Mouse (Mus musculus): Measurements from ENCODE around the gene Rai1. TPM values are rescaled to one million over a fixed set of nuclear protein-coding genes. Genes with fewer than 3 reads are reported as not detected.
A peak's percentile ranks its signal among the peaks of the same experiment; 100 is the strongest.

The Rai1 gene
- polyA plus RNA-seq, 1 experiment from 2014 or later: 30.6 TPM

- Histone ChIP-seq H3K4me3 (ENCODE audit: low read depth, low read length) (no peak overlapping the region), H3K9ac (replicated peaks; ENCODE audit: low read depth, low read length) (no peak overlapping the region), H3K27ac (ENCODE audit: low read length) (no peak overlapping the region), H3K9me3 (ENCODE audit: control insufficient read depth, low read depth, low read length) (no peaks in the 10 kb centered on the region), H3K36me3 (ENCODE audit: control insufficient read depth, insufficient read depth, low read length) (peaks cover 10% of the 10 kb centered on the region; the same call in 1 of the 2 replicates), H3K27me3 (ENCODE audit: control insufficient read depth, insufficient read depth, low read length) (no peaks in the 10 kb centered on the region), H3K4me2 (replicated peaks; ENCODE audit: low read depth, low read length) (no peak overlapping the region), H3K4me1 (ENCODE audit: control insufficient read depth, insufficient read depth, low read length) (peaks cover 30% of the 10 kb centered on the region)
- WGBS: 68% methylated on average over 5 of the region's 5 CpGs
- ATAC-seq (ENCODE audit: insufficient number of reproducible peaks, insufficient read depth, low FRiP score, low read depth): no peak
Observed at GRCm38 (mm10) chr11:60159955-60160354, 55.1 kb downstream of the Rai1 start.

DNA sequence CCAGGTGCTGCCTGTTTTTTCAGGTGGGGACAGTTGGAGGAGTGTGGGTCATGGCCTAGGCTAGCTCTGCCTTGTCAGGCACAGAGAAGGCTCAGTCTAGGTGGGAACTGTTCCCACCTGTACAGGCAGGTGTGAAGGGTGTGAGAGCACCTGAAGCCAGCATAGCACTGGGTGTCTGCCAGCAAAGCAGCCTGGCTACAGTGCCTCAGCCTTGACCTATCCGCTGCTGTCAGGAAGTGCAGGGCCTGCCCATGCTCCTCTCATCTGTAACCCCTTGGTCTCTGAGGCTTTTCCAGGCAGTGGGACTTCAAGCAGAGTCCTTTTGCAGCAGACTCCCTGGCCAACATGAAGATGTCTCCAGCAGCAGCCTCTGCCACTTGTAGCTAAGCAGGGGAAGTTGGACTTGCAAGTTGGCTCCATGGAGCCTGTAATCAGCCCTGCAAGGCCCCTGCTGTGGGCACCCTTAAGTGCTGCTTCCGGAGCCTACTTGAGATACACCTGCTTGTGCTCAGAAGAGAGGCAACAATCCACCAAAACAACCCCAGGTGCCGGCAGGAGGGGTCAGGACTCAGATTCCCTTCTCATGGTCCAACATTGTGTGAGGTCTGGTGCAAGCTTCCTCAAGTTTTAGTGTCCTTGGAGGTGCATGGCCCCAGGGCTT is 55.8 kb downstream of the Rai1 start:
- WGBS: 57% methylated on average over 3 of the region's 3 CpGs
- peaks cover 32% of the 10 kb centered on the region for H3K4me1 ChIP-seq (ENCODE audit: control insufficient read depth, insufficient read depth, low read length)

DNA sequence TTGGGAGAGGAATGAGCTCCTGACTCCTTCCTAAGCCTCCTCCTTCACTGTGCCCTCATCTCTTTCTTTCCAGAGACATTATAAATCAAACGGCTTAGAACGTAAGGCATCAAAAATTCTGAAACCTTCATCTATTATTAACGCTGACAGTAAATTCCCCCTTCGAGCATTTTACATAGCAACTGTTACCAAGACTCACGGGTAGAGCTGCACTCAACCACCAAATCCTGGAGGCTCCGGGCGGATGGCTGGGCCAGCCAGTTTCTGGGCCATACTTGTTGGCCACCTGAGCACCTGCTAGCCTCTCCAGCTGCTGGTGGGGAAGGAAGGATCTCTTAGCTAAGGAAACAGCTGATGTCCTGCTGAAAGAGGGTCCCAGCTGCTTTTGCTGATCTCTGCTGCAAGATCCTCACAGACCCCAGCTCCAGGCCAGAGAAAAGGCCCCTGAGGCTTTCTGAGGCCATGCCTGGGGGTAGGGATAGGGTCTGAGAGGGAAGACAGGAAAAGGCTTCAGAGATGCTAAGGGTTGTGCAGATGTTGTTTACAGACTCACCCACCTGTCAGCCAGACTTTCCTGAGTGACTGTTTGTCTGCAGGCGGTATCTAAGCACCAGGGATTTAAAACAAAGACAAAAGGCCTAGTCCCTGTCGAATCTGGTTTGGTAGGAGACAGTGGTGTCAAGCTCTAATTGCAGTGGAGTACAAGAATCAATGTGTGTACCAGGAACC is 56.5 kb downstream of the Rai1 start:
- Histone ChIP-seq H3K27ac (ENCODE audit: low read length) (no peak overlapping the region), H3K4me2 (replicated peaks; ENCODE audit: low read depth, low read length) (no peak overlapping the region), H3K4me3 (ENCODE audit: low read depth, low read length) (no peak overlapping the region), H3K4me1 (ENCODE audit: control insufficient read depth, insufficient read depth, low read length) (peaks cover 37% of the 10 kb centered on the region), H3K36me3 (ENCODE audit: control insufficient read depth, insufficient read depth, low read length) (peaks cover 10% of the 10 kb centered on the region; the same call in 1 of the 2 replicates), H3K27me3 (ENCODE audit: control insufficient read depth, insufficient read depth, low read length) (no peaks in the 10 kb centered on the region), H3K9ac (replicated peaks; ENCODE audit: low read depth, low read length) (no peak overlapping the region), H3K9me3 (ENCODE audit: control insufficient read depth, low read depth, low read length) (no peaks in the 10 kb centered on the region)
- 45% methylated on average over 9 of the region's 9 CpGs for WGBS
- no peak for ATAC-seq (ENCODE audit: insufficient number of reproducible peaks, insufficient read depth, low FRiP score, low read depth)

More for the DNA sequence above, 55.8 kb downstream of the Rai1 start:
- ATAC-seq (ENCODE audit: insufficient number of reproducible peaks, insufficient read depth, low FRiP score, low read depth): no peak
- no peak overlapping the region for H3K4me2 ChIP-seq (replicated peaks; ENCODE audit: low read depth, low read length)
- peaks cover 10% of the 10 kb centered on the region; the same call in 1 of the 2 replicates for H3K36me3 ChIP-seq (ENCODE audit: control insufficient read depth, insufficient read depth, low read length)
- H3K27ac ChIP-seq (ENCODE audit: low read length): no peak overlapping the region
- H3K9me3 ChIP-seq (ENCODE audit: control insufficient read depth, low read depth, low read length): no peaks in the 10 kb centered on the region
- no peaks in the 10 kb centered on the region for H3K27me3 ChIP-seq (ENCODE audit: control insufficient read depth, insufficient read depth, low read length)
- no peak overlapping the region for H3K9ac ChIP-seq (replicated peaks; ENCODE audit: low read depth, low read length)
- H3K4me3 ChIP-seq (ENCODE audit: low read depth, low read length): no peak overlapping the region

DNA sequence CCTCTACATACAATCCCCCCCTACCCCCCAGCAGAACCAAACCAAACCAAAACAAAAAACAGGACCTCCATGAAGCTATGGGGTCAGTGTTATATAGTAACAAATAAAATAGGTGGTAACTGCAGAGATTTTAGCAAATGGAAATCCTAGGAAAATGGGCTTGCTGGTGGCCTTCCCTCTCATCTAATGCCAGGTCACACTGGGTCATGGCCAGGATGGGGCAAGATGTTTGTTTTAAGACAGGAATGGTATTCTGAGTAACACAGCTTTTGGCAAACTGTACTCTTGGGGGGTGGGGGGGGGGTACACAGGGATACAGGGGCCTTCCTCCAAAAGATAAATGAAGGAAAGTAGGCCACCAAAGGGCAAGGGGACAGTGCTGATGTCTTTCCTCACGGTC is 57.7 kb downstream of the Rai1 start:
- H3K9me3 ChIP-seq (ENCODE audit: control insufficient read depth, low read depth, low read length): no peaks in the 10 kb centered on the region
- peaks cover 10% of the 10 kb centered on the region; the same call in 1 of the 2 replicates for H3K36me3 ChIP-seq (ENCODE audit: control insufficient read depth, insufficient read depth, low read length)
- H3K27ac ChIP-seq (ENCODE audit: low read length): no peak overlapping the region
- no peak overlapping the region for H3K4me2 ChIP-seq (replicated peaks; ENCODE audit: low read depth, low read length)
- no peaks in the 10 kb centered on the region for H3K27me3 ChIP-seq (ENCODE audit: control insufficient read depth, insufficient read depth, low read length)
- 84% methylated on average over 1 of the region's 1 CpGs for WGBS
- no peak for ATAC-seq (ENCODE audit: insufficient number of reproducible peaks, insufficient read depth, low FRiP score, low read depth)
- H3K4me3 ChIP-seq (ENCODE audit: low read depth, low read length): no peak overlapping the region
- peaks cover 44% of the 10 kb centered on the region for H3K4me1 ChIP-seq (ENCODE audit: control insufficient read depth, insufficient read depth, low read length)
- no peak overlapping the region for H3K9ac ChIP-seq (replicated peaks; ENCODE audit: low read depth, low read length)

DNA sequence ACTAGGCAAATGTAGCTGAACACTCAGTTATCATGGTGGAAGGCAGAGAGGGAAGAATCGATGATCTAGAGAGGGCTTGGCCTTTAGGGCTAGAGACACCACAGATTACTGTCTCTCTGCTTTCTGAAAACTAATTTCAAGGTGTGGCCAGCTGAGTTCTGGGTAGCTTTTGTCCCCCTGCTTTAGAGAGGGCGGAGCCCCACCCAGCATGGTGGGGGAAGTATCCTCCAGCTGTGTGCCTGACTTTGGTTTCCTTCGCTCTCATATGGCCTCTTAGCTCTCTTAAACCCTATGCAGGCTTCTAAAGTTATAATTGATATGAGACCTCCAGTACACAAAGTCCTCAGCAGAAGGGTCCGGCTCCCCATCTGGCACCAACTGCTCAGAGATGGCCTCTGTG is 58.5 kb downstream of the Rai1 start:
- no peak overlapping the region for H3K27ac ChIP-seq (ENCODE audit: low read length)
- no peaks in the 10 kb centered on the region for H3K27me3 ChIP-seq (ENCODE audit: control insufficient read depth, insufficient read depth, low read length)
- no peaks in the 10 kb centered on the region for H3K9me3 ChIP-seq (ENCODE audit: control insufficient read depth, low read depth, low read length)
- peaks cover 10% of the 10 kb centered on the region; the same call in 1 of the 2 replicates for H3K36me3 ChIP-seq (ENCODE audit: control insufficient read depth, insufficient read depth, low read length)
- H3K4me3 ChIP-seq (ENCODE audit: low read depth, low read length): no peak overlapping the region
- H3K9ac ChIP-seq (replicated peaks; ENCODE audit: low read depth, low read length): no peak overlapping the region
- no peak for ATAC-seq (ENCODE audit: insufficient number of reproducible peaks, insufficient read depth, low FRiP score, low read depth)
- WGBS: 83% methylated on average over 4 of the region's 4 CpGs
- no peak overlapping the region for H3K4me2 ChIP-seq (replicated peaks; ENCODE audit: low read depth, low read length)
- peaks cover 52% of the 10 kb centered on the region for H3K4me1 ChIP-seq (ENCODE audit: control insufficient read depth, insufficient read depth, low read length)

DNA sequence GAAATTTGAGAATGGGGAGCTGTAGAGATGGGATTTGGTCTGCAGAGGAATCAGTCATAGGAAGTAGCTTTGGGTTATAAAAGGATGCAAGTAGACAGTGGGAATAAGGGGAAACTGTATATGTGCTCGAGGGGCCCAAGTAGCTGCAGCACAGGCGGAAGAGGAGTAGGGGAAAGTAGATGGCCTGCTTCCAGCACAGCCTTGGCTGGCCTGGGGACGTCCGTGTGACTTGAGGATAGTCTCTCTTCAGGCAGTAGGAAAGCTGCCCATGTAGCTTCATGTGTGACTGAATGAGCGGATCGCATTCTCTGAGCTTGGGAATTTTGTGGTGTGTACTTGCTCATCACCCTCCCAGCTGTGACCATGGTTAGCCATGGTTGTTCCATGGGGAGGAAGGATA is 59.6 kb downstream of the Rai1 start:
- Histone ChIP-seq H3K4me3 (ENCODE audit: low read depth, low read length) (no peak overlapping the region), H3K4me1 (ENCODE audit: control insufficient read depth, insufficient read depth, low read length) (peaks cover 63% of the 10 kb centered on the region), H3K9me3 (ENCODE audit: control insufficient read depth, low read depth, low read length) (no peaks in the 10 kb centered on the region), H3K4me2 (replicated peaks; ENCODE audit: low read depth, low read length) (no peak overlapping the region), H3K9ac (replicated peaks; ENCODE audit: low read depth, low read length) (no peak overlapping the region), H3K36me3 (ENCODE audit: control insufficient read depth, insufficient read depth, low read length) (peaks cover 7% of the 10 kb centered on the region; the same call in 1 of the 2 replicates), H3K27me3 (ENCODE audit: control insufficient read depth, insufficient read depth, low read length) (no peaks in the 10 kb centered on the region), H3K27ac (ENCODE audit: low read length) (peak overlapping the region; percentile 44; the same call in 1 of the 2 replicates)
- WGBS: 63% methylated on average over 6 of the region's 6 CpGs
- ATAC-seq (ENCODE audit: insufficient number of reproducible peaks, insufficient read depth, low FRiP score, low read depth): no peak

- no peak for ATAC-seq (ENCODE audit: insufficient number of reproducible peaks, insufficient read depth, low FRiP score, low read depth)
Observed at GRCm38 (mm10) chr11:60165076-60165475, 60.3 kb downstream of the Rai1 start.

DNA sequence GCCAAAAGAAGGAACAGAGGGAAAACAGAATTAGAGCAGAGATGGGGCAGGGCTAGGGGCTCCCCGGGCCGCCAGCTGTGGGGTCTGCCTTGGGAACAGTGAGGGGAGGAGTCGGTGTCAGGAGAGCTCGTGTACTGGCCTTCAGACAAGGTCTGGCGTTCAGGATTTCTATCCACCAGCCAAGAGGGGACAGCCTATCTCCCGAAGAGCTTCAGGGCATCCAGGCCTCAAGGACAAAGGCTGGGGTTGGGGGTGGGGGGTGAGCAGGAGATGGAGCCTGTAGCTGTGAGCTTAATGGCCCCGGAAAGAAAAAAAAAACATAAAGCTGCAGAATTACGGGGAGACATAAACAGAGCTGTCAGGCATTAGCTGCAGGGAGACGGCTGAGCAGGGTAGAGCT is 64.0 kb downstream of the Rai1 start:
- ATAC-seq (ENCODE audit: insufficient number of reproducible peaks, insufficient read depth, low FRiP score, low read depth): no peak
- Histone ChIP-seq H3K9ac (replicated peaks; ENCODE audit: low read depth, low read length) (no peak overlapping the region), H3K27ac (ENCODE audit: low read length) (peak overlapping the region; percentile 55; the same call in 1 of the 2 replicates), H3K4me3 (ENCODE audit: low read depth, low read length) (no peak overlapping the region), H3K9me3 (ENCODE audit: control insufficient read depth, low read depth, low read length) (no peaks in the 10 kb centered on the region), H3K36me3 (ENCODE audit: control insufficient read depth, insufficient read depth, low read length) (peaks cover 5% of the 10 kb centered on the region; the same call in 1 of the 2 replicates), H3K4me1 (ENCODE audit: control insufficient read depth, insufficient read depth, low read length) (peaks cover 59% of the 10 kb centered on the region), H3K4me2 (replicated peaks; ENCODE audit: low read depth, low read length) (peak overlapping the region; percentile 10; the same call in 1 of the 2 replicates), H3K27me3 (ENCODE audit: control insufficient read depth, insufficient read depth, low read length) (no peaks in the 10 kb centered on the region)
- WGBS: 17% methylated on average over 9 of the region's 9 CpGs

More at GRCm38 (mm10) chr11:60165076-60165475, 60.3 kb downstream of the Rai1 start:
- peak overlapping the region; percentile 44; the same call in 1 of the 2 replicates for H3K27ac ChIP-seq (ENCODE audit: low read length)
- WGBS: 25% methylated on average over 5 of the region's 5 CpGs
- H3K9ac ChIP-seq (replicated peaks; ENCODE audit: low read depth, low read length): no peak overlapping the region
- H3K36me3 ChIP-seq (ENCODE audit: control insufficient read depth, insufficient read depth, low read length): peaks cover 10% of the 10 kb centered on the region; the same call in 1 of the 2 replicates
- H3K4me3 ChIP-seq (ENCODE audit: low read depth, low read length): no peak overlapping the region
- no peak overlapping the region for H3K4me2 ChIP-seq (replicated peaks; ENCODE audit: low read depth, low read length)
- H3K9me3 ChIP-seq (ENCODE audit: control insufficient read depth, low read depth, low read length): no peaks in the 10 kb centered on the region
- H3K27me3 ChIP-seq (ENCODE audit: control insufficient read depth, insufficient read depth, low read length): no peaks in the 10 kb centered on the region
- peaks cover 63% of the 10 kb centered on the region for H3K4me1 ChIP-seq (ENCODE audit: control insufficient read depth, insufficient read depth, low read length)
